Mouse (Mus musculus): ENCODE results near the gene Cdh11. TPM values are rescaled to one million over a fixed set of nuclear protein-coding genes. Genes with fewer than 3 reads are reported as not detected.

The Cdh11 gene
- polyA plus RNA-seq, 1 experiment from 2014 or later = 55.2 TPM

DNA sequence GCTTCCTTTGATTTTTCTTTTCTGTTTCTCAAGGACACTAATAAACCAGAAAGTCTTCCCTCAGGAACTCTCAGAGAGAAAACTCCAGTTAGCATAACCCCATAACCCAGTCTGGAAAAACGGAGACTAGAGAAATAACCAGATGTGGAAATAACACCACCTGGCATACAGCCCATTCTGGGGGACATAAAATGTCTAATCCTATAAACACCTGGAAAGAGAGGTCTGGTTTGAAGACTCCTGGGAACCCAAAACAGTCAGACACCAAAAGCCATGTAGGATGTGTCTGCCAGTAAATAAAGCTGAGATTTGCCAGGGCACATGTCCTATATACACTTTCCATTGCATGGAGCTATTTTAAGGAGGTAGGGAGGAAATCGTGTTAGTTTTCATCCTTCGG lies 42.5 kb downstream of the Cdh11 start:
- no peak overlapping the region for H3K27ac ChIP-seq (replicated peaks)
- no peak for DNase-seq (ENCODE audit: low spot score)
- no peak overlapping the region for H3K4me3 ChIP-seq
- no peaks in the 10 kb centered on the region for H3K4me1 ChIP-seq
- H3K27me3 ChIP-seq (ENCODE audit: low read depth, poor library complexity, severe bottlenecking) = peaks cover 36% of the 10 kb centered on the region
- H3K9me3 ChIP-seq (replicated peaks) = no peaks in the 10 kb centered on the region
- H3K36me3 ChIP-seq = no peaks in the 10 kb centered on the region
- WGBS = 92% methylated on average over 3 of the region's 3 CpGs

DNA sequence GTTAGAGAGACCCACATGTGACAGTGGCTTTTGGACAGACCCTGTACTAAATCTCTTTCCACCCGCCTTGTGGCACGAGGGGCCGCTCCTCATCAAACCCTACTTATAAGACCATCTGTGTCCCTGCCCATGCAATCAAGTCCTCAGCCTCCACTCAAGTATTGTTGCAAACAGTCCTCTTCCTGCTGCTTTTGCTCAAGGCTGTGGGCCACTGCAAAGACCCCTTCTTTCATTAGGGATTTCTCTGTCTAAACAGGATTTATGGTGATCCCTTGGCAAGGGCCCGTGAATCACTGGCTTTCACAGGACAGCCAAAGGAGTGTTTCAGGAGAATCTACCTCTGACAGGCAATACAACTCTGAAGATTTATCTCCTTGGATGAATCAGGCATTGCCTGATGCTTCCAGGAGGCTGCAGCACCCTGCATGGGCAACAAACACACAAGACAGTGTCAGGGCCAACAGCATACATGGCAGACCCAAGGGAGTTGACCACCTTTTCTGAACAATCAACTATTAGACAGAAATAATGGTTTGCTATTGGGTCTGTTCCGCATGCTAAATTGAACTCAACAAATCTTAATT lies 43.3 kb downstream of the Cdh11 start:
- H3K4me1 ChIP-seq = no peaks in the 10 kb centered on the region
- no peaks in the 10 kb centered on the region for H3K36me3 ChIP-seq
- 81% methylated on average over 5 of the region's 5 CpGs for WGBS
- no peak overlapping the region for H3K27ac ChIP-seq (replicated peaks)
- no peak for DNase-seq (ENCODE audit: low spot score)
- H3K4me3 ChIP-seq = no peak overlapping the region
- no peaks in the 10 kb centered on the region for H3K9me3 ChIP-seq (replicated peaks)
- peaks cover 44% of the 10 kb centered on the region for H3K27me3 ChIP-seq (ENCODE audit: low read depth, poor library complexity, severe bottlenecking)

DNA sequence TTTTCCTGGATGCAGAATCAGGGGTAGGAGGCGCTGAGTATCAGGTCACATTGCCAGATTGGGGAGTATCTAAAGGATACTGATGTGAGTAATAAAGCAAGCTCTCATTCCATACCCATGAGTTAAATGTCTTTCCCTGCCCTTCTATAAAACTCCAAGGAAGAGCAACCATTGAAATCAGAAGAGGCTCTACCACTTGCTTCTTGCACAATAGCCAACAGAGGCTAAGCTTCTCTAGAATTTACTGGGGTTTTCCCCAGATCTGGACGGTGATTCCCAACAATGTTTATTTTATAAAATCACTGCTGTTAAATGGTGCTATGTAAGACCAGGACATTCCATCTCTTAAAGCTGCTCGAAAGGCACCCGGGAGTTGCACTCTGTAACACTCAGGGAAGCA lies 44.5 kb downstream of the Cdh11 start:
- H3K9me3 ChIP-seq (replicated peaks) = no peaks in the 10 kb centered on the region
- DNase-seq (ENCODE audit: low spot score) = no peak
- H3K4me3 ChIP-seq = no peak overlapping the region
- WGBS = 91% methylated on average over 4 of the region's 4 CpGs
- no peaks in the 10 kb centered on the region for H3K36me3 ChIP-seq
- H3K27ac ChIP-seq (replicated peaks) = no peak overlapping the region
- peaks cover 56% of the 10 kb centered on the region for H3K27me3 ChIP-seq (ENCODE audit: low read depth, poor library complexity, severe bottlenecking)
- no peaks in the 10 kb centered on the region for H3K4me1 ChIP-seq

DNA sequence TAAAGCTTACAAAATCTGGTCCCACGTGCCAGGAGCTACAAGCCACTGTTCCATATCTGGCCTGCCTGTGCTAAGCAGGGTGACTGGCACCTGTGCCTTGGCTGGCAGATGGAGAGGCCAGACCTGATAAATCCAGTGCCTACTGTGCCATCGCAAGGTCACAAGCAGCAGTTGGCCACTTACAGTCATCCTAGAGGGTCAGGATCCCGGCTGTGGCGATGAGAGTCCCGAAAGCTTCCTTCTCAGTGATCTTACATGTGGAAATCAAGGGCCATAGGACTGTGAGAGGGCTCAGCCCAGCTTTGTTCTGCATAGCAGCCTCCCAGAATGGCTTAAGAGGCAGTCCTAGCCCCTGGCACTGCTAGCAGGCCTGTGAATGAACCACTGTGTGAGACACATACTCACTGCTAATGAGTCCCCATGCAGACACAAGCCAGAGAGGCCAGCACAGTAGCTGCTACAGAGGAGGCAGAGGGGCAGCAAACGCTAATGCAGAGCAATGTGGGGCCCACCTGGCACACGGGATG lies 46.4 kb downstream of the Cdh11 start:
- 92% methylated on average over 7 of the region's 7 CpGs for WGBS
- Histone ChIP-seq H3K36me3 (no peaks in the 10 kb centered on the region), H3K4me1 (peaks cover 18% of the 10 kb centered on the region), H3K4me3 (no peak overlapping the region), H3K9me3 (replicated peaks) (no peaks in the 10 kb centered on the region), H3K27me3 (ENCODE audit: low read depth, poor library complexity, severe bottlenecking) (peaks cover 75% of the 10 kb centered on the region), H3K27ac (replicated peaks) (no peak overlapping the region)
- DNase-seq (ENCODE audit: low spot score) = no peak

GRCm38 (mm10) chr8:102738395-102738794 lies 47.0 kb downstream of the Cdh11 start:
- H3K27ac ChIP-seq (replicated peaks) = no peak overlapping the region
- H3K4me1 ChIP-seq = peaks cover 18% of the 10 kb centered on the region
- WGBS = 92% methylated on average over 7 of the region's 7 CpGs
- H3K9me3 ChIP-seq (replicated peaks) = no peaks in the 10 kb centered on the region
- no peak for DNase-seq (ENCODE audit: low spot score)
- H3K36me3 ChIP-seq = no peaks in the 10 kb centered on the region
- H3K4me3 ChIP-seq = no peak overlapping the region
- H3K27me3 ChIP-seq (ENCODE audit: low read depth, poor library complexity, severe bottlenecking) = peaks cover 81% of the 10 kb centered on the region

GRCm38 (mm10) chr8:102734419-102734818 lies 51.0 kb downstream of the Cdh11 start:
- WGBS = 80% methylated on average over 1 of the region's 1 CpGs
- H3K27ac ChIP-seq (replicated peaks) = no peak overlapping the region
- peaks cover 100% of the 10 kb centered on the region for H3K27me3 ChIP-seq (ENCODE audit: low read depth, poor library complexity, severe bottlenecking)
- no peaks in the 10 kb centered on the region for H3K9me3 ChIP-seq (replicated peaks)
- H3K4me1 ChIP-seq = peaks cover 18% of the 10 kb centered on the region
- H3K4me3 ChIP-seq = no peak overlapping the region
- no peak for DNase-seq (ENCODE audit: low spot score)
- no peaks in the 10 kb centered on the region for H3K36me3 ChIP-seq

DNA sequence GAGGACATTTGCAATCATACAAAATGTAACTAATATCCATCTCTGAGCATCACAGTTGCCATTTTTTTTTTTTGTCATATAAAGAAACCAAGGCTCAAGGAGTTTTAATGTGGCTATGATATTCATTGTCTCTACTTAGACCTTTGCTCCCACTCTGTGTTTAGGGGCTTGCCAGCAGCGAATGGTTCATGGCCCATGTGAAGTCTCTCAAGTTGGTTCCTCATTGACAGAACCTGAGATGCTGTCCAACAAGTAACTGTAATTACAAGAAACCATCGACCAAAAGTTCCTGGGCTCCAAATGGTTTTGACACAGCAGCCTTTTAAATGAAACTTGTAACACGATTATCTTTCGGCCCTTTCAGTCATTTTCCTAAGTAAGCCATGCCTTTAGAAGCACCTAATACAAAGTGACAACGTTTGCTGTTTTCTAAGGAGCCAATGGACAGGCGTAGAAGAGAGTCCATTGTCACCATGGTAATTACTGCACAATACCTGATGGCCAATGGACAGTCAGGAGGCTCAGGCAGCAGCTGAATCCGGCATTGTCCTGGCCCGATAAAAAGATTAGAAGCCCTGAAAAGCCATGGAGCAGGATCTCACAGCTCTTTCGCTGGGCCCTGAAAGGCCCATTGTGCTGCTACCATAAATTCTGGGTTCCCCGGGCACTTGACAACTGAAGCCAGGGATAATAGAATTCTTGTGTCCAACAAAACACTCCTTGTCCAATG lies 59.1 kb downstream of the Cdh11 start:
- 0 out of 2 replicates have a peak overlapping the region, but pooled peaks have one; percentile 33 for H3K27ac ChIP-seq (replicated peaks)
- peak; percentile 79 for DNase-seq (ENCODE audit: low spot score)
- 21% methylated on average over 10 of the region's 10 CpGs for WGBS
- peaks cover 40% of the 10 kb centered on the region for H3K4me1 ChIP-seq
- no peaks in the 10 kb centered on the region for H3K36me3 ChIP-seq
- H3K4me3 ChIP-seq = no peak overlapping the region
- H3K27me3 ChIP-seq (ENCODE audit: low read depth, poor library complexity, severe bottlenecking) = peaks cover 87% of the 10 kb centered on the region
- no peaks in the 10 kb centered on the region for H3K9me3 ChIP-seq (replicated peaks)

GRCm38 (mm10) chr8:102725496-102725895 lies 59.9 kb downstream of the Cdh11 start:
- WGBS = 76% methylated on average over 3 of the region's 3 CpGs
- no peak overlapping the region for H3K27ac ChIP-seq (replicated peaks)
- H3K27me3 ChIP-seq (ENCODE audit: low read depth, poor library complexity, severe bottlenecking) = peaks cover 87% of the 10 kb centered on the region

DNA sequence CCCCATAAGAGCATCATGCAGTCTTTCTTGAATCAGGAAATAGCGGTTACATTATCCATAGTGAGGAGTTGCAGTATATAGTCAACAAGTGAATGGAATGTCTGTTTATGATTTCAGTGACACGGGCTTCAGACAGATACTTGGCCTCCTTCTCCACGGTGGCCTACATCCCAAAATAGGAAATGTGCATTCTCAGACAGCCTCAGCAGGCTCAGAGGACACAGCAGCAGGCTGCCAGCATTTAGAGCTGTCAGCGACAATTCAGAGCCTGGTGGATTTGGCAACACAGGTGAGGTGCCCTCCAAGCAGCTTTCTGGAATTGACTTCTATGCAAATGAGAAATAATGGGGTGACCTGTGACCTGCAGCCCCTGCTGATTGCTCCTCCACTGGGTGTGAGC lies 69.5 kb downstream of the Cdh11 start:
- peaks cover 20% of the 10 kb centered on the region for H3K36me3 ChIP-seq
- no peak for DNase-seq (ENCODE audit: low spot score)
- peaks cover 100% of the 10 kb centered on the region for H3K27me3 ChIP-seq (ENCODE audit: low read depth, poor library complexity, severe bottlenecking)

More at GRCm38 (mm10) chr8:102725496-102725895, 59.9 kb downstream of the Cdh11 start:
- no peak overlapping the region for H3K4me3 ChIP-seq
- H3K9me3 ChIP-seq (replicated peaks) = no peaks in the 10 kb centered on the region
- no peak for DNase-seq (ENCODE audit: low spot score)
- H3K36me3 ChIP-seq = no peaks in the 10 kb centered on the region
- H3K4me1 ChIP-seq = peaks cover 40% of the 10 kb centered on the region

GRCm38 (mm10) chr8:102707305-102707704 lies 78.1 kb downstream of the Cdh11 start:
- no peak overlapping the region for H3K27ac ChIP-seq (replicated peaks)
- no peaks in the 10 kb centered on the region for H3K9me3 ChIP-seq (replicated peaks)
- peaks cover 99% of the 10 kb centered on the region for H3K27me3 ChIP-seq (ENCODE audit: low read depth, poor library complexity, severe bottlenecking)
- H3K36me3 ChIP-seq = 0 out of 2 replicates have a peak, but pooled peaks cover 3% of the 10 kb centered on the region
- no peak for DNase-seq (ENCODE audit: low spot score)
- H3K4me3 ChIP-seq = no peak overlapping the region
- 10% methylated on average over 7 of the region's 7 CpGs for WGBS
- peaks cover 21% of the 10 kb centered on the region for H3K4me1 ChIP-seq

More for the DNA sequence above, 69.5 kb downstream of the Cdh11 start:
- Histone ChIP-seq H3K4me1 (0 out of 2 replicates have a peak, but pooled peaks cover 5% of the 10 kb centered on the region), H3K4me3 (no peak overlapping the region), H3K9me3 (replicated peaks) (no peaks in the 10 kb centered on the region; the same call in 1 of the 2 replicates), H3K27ac (replicated peaks) (no peak overlapping the region)
- WGBS = 71% methylated on average over 4 of the region's 4 CpGs

- Histone ChIP-seq H3K27me3 (ENCODE audit: low read depth, poor library complexity, severe bottlenecking) (peaks cover 99% of the 10 kb centered on the region), H3K4me1 (peaks cover 21% of the 10 kb centered on the region), H3K36me3 (no peaks in the 10 kb centered on the region), H3K27ac (replicated peaks) (no peak overlapping the region), H3K9me3 (replicated peaks) (no peaks in the 10 kb centered on the region), H3K4me3 (no peak overlapping the region)
- WGBS = 68% methylated on average over 7 of the region's 7 CpGs
- DNase-seq (ENCODE audit: low spot score) = no peak
Observed at GRCm38 (mm10) chr8:102705376-102705905, 80.0 kb downstream of the Cdh11 start.

GRCm38 (mm10) chr8:102700245-102700644 lies 85.2 kb downstream of the Cdh11 start:
- H3K27me3 ChIP-seq (ENCODE audit: low read depth, poor library complexity, severe bottlenecking) = peaks cover 85% of the 10 kb centered on the region
- DNase-seq (ENCODE audit: low spot score) = no peak
- 63% methylated on average over 1 of the region's 1 CpGs for WGBS
- no peaks in the 10 kb centered on the region for H3K36me3 ChIP-seq
- H3K27ac ChIP-seq (replicated peaks) = no peak overlapping the region
- H3K9me3 ChIP-seq (replicated peaks) = no peaks in the 10 kb centered on the region
- H3K4me1 ChIP-seq = peaks cover 9% of the 10 kb centered on the region
- no peak overlapping the region for H3K4me3 ChIP-seq

Data from midbrain, embryonic 10.5 days (tissue).